Mouse (Mus musculus): ENCODE results near the gene Asic4. TPM values are rescaled to one million over a fixed set of nuclear protein-coding genes. Genes with fewer than 3 reads are reported as not detected.

Asic4 gene
- 0.26 and 0.29 TPM in 2 replicates for polyA plus RNA-seq (2012; rRNA removed)

DNA sequence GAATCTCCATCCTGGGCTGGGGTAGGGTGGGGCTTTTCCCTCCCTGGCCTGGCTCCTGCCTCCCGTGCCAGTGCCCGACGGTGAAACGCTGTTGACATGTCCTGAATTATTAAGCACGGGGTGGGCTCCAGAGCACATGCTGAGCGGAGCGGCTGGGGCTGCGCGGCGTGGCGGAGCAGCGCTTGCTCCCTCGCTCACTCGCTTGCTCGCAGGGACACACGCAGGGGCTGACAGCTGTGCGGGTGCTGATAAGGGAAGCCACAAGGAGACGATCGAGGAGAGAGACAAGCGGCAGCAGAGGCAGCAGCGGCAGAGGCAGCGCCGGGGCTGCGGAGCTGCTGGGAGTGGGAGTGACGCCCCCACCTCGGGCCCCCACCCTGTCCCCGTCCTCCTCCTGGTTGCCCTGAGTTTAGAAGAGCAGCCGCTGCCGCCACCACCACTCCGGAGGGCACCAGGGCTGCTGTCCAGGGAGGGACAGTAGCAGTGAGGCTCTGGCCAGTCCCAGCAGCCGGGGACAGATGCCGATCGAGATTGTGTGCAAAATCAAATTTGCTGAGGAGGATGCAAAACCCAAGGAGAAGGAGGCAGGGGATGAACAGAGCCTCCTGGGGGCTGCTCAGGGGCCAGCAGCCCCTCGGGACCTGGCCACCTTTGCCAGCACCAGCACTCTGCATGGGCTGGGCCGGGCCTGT, at the start of gene Asic4:
TSS of gene Asic4 (plus strand) at position 123 of the 692 bp plus-strand sequence.

DNA sequence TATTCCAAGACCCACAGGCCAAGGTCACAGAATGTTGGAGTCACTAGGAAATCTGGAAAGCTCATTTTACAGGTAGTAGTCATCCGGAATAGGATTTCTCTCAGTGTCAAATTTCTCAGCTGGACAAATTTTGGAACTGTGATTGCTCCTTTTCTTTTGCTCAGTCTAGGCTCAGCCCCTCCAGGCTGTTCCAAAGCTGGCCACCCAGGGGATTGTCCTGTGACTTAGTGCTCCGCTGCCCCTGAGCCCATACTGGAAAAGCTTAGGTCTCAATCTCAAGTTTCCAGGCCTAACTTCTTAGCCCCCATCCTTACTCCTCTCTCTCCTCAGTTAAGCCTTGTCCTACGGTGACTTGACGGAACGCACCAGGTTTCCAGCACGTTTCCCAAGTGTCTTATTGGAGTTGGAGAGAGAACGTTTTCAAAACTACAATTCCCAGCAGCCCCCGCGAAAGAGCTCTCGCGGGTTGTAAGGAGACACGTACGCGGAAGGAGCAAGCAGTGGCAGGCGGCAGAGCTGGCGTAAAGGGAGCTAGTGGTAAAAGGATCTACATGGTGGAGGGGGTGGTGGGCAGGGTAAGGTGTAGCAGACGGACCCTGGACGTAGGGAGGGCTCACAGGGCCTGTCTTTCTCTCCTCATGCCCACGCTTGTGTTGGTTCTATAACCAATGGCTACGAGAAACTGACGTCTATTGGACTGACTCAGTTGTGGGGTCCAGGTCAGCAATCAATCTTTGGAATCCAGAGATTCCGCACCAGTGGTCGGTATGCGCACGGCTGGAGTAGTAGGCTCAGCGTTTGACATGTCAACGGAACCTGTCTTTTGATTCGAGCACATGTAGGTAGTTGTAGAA, 14.5 kb upstream of the Asic4 start, which contains the start of gene Gmppa:
TSS of gene Gmppa (plus strand) at position 456 of the 854 bp plus-strand sequence.

DNA sequence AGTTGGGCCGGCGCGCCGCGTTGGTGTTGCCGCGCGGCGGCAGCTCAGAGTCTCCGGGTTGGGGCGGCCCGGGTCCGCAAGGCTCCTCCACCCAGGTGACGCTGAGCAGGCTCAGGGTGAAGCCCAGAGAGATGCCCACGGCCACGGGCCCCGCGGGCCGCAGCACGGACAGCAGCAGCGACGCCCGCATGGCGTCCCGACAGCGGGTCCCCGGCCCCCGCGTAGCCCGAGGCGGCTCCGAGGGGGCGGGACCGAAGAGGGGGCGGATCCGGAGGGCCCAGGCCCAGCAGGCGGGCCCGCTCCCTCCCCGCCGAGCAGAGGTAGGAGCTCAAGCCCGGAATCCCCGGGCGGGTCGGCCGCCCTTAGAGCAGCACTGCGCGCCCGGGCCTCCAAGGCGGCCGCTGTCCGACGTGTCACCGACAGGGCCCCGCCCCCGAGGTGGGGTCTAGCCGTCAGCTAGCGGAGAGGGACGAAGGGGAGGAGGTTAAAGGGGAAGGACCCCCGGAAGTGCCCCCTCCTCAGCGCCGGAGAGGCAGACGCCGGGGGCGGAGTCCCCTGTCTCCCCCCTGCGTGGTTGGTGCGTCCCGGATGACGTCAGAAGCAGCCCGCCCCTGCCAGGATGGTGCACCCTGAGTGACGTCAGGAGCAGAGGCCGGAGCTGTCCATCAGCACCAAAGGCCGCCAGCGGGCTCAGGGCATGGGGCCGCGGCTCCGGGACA, 28.8 kb downstream of the Asic4 start, which contains the start of the genes Chpf and Tmem198:
TSS of gene Chpf (minus strand) at position 392 of the 719 bp plus-strand sequence.
TSS of gene Tmem198 (plus strand) at position 617 of the 719 bp plus-strand sequence.

DNA sequence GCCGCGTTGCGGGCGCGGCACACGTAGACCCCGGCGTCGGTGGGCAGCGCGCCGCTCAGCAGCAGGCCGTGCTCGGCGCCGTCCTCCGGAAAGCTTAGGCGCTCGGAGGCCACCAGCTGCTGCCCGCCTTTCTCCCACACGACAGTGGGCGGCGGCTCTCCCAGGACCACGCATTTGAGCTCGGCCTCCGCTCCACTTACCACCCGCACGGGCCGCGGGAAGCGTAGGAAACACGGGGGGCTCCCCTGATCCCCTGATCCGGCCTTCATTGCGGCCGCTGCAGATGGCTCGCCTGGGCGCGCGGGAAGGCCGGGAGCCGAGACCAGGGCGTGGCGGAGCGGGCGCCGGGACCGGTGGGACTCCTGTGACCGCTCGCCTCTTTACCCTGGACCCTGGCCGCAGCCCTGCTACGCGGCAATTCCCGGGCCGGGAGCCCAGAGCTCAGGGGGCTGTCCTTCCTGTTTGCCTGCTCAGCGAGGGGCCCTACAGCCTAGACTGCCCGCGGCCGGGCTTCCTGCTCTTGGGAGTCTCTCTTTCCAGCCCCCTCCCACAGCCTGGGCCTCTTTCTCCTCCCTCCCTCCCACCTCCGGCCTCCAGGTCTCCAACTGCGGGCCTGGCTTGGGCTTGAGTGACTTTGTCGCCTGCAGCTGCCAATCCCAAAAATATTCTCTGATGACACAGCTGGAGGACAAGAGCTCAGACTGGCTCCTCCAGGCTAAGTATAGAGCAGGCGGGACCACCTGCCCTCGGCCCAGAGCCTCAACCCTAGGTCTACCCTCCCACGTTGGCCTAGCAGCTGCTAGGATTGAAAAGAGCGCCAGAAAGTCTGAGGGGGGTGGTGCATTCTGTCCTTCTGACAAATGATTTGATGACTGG, 56.0 kb downstream of the Asic4 start, which contains the start of gene Obsl1:
TSS of gene Obsl1 (minus strand) at position 497 of the 876 bp plus-strand sequence.

DNA sequence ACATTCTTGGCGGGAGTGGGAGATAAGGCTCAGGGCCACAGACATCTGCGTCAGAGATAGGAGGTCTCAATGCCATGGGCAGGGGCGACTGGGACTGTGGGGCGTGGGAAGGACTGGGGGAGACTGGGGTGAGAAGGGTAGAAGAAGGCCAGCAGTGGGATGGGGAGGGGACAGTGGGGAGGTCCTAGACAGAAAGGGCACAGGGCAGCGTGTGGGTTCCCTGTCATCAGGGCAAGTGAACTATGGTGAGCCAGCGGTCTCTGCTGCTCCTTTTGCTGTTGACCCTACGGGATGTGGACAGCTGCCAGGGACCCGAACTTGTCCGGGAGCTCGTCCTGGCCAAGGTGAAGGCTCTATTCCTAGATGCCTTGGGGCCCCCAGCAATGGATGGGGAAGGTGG, 56.8 kb downstream of the Asic4 start, which contains the start of gene Inha:
TSS of gene Inha (plus strand) at position 72 of the 400 bp plus-strand sequence.

DNA sequence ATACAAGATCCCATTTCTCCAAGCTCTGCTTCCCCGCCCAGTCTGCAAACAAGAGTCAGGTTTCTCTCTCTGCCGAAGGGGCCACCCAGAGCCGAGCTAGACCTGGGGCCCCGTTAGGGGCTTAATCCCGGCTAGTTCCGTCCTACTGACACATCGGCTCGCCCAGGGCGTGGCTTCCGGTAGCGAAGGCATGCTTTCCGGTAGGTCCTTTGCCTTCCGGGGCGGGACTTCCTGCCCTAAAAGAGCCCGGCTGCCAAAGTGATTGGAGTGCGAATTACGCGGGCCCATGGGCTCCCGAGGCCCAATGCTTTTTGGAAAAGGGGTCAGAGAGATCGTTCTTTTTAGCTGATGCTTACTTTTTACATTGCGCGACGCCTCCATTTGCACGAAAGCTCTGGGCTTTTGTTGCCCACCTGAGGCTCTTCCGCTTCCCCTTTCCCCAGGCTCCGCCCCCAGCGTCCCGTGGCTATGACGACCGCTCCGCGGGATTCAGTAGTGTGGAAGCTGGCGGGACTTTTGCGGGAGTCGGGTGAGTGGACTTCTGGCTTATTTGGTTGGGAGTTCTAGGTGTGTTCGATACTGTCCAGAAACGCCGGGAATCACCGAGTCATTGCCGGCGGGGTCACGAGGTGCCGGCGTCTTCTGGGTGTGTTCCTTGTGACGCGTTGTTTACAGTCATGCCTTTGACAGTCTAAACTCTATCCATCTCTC, 71.2 kb downstream of the Asic4 start, which contains the start of gene Stk11ip:
TSS of gene Stk11ip (plus strand) at position 209 of the 711 bp plus-strand sequence.

Other genes with a start within 250 kb of the Asic4 start
- gene Glb1l, start 239.6 kb upstream of the Asic4 start, polyA plus RNA-seq (2012; rRNA removed): 3.3 and 5.5 TPM in 2 replicates
- 166 and 233 TPM in 2 replicates for gene Stk16, start 239.6 kb upstream of the Asic4 start, polyA plus RNA-seq (2012; rRNA removed)
- gene Tuba4a, start 230.6 kb upstream of the Asic4 start, polyA plus RNA-seq (2012; rRNA removed): 93.3 and 109 TPM in 2 replicates
- gene A630095N17Rik, start 218.3 kb upstream of the Asic4 start, polyA plus RNA-seq (2012; rRNA removed): not detected in 2 replicates
- 32.2 and 35.1 TPM in 2 replicates for gene Dnajb2, start 214.0 kb upstream of the Asic4 start, polyA plus RNA-seq (2012; rRNA removed)
- gene Ptprn, start 185.9 kb upstream of the Asic4 start, polyA plus RNA-seq (2012; rRNA removed): 12.7 and 13.4 TPM in 2 replicates
- gene Resp18, start 172.0 kb upstream of the Asic4 start, polyA plus RNA-seq (2012; rRNA removed): 12.2 and 18.9 TPM in 2 replicates
- gene Dnpep, start 132.4 kb upstream of the Asic4 start, polyA plus RNA-seq (2012; rRNA removed): 187 and 208 TPM in 2 replicates
- 766 and 827 TPM in 2 replicates for gene Des, start 90.1 kb upstream of the Asic4 start, polyA plus RNA-seq (2012; rRNA removed)
- 67.2 and 72.8 TPM in 2 replicates for gene Speg, start 75.1 kb upstream of the Asic4 start, polyA plus RNA-seq (2012; rRNA removed)
- gene Gmppa, start 14.5 kb upstream of the Asic4 start, polyA plus RNA-seq (2012; rRNA removed): 167 and 216 TPM in 2 replicates
- gene Chpf, start 28.9 kb downstream of the Asic4 start, polyA plus RNA-seq (2012; rRNA removed): 101 and 104 TPM in 2 replicates
- gene Tmem198, start 29.1 kb downstream of the Asic4 start, polyA plus RNA-seq (2012; rRNA removed): 4.9 and 6.0 TPM in 2 replicates
- 13.4 and 13.8 TPM in 2 replicates for gene Obsl1, start 56.0 kb downstream of the Asic4 start, polyA plus RNA-seq (2012; rRNA removed)
- gene Inha, start 56.6 kb downstream of the Asic4 start, polyA plus RNA-seq (2012; rRNA removed): 7.9 and 8.0 TPM in 2 replicates
- gene Stk11ip, start 71.1 kb downstream of the Asic4 start, polyA plus RNA-seq (2012; rRNA removed): 36.4 and 44.6 TPM in 2 replicates
- gene Slc4a3, start 95.8 kb downstream of the Asic4 start, polyA plus RNA-seq (2012; rRNA removed): 11.4 and 11.6 TPM in 2 replicates

Measured in colon, adult 2 months (tissue).